Mouse (Mus musculus): ENCODE results near the gene Ndufv3. TPM values are rescaled to one million over a fixed set of nuclear protein-coding genes. Genes with fewer than 3 reads are reported as not detected.

The Ndufv3 gene
- total RNA-seq (2014; rRNA removed) (221 and 257 TPM in 2 replicates), polyA plus RNA-seq (2015; fragmentation: Nextera tagmentation; extraction: Ambion mirVana) (513 and 552 TPM in 2 replicates)

DNA sequence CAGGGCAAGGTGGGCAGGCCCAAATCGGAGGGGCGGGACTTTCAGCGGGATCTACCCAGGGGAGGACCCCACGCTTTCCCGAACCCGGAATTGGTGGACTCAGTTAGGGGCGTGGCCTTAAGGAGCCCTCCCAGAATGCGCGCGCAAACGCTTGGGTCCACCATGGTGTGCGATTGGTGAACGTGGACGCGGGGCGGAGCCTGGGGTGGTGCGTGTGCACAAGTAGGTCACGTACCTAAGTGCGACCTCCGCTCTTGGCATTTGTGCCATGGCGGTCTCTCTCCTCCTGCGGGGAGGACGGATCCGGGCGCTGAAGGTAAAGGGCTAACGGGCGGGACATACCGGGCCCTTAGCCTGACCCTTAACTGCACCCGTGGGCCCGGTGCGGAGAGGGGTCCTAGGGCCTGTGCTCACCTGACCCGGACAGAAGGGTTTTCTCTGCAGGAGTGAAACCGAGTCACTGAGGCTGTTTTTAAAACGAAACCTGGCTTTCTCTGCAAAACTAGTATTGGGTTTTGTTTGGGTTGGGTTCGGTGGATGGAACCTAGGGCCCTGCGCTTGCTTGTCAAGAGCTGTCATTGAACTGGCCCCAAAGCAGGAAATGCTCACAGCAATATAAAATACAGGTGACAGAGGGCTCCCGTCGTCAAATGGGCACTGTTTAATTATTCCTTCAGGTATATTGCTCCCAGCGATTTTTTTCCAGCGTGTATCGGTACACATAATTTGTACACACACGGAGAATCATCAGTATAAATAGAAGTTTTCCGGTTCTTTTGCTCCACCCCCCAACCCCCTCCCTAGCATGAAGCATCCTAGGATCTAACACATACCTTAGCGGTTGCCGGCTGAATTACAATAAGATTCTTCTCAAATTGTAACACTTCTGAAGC lies at the start of gene Ndufv3, which contains the start of gene Wdr4:
Gene Ndufv3, plus strand, starts transcription at position 170 of the 893 bp plus-strand sequence.
Gene Wdr4, minus strand, starts transcription at position 35 of the 893 bp plus-strand sequence.
- WGBS: under 1% methylated on average over 43 of the region's 45 CpGs
- H3K4me1 ChIP-seq (ENCODE audit: insufficient read depth, low read length): 0 out of 2 replicates have a peak, but pooled peaks cover 2% of the 10 kb centered on the region

DNA sequence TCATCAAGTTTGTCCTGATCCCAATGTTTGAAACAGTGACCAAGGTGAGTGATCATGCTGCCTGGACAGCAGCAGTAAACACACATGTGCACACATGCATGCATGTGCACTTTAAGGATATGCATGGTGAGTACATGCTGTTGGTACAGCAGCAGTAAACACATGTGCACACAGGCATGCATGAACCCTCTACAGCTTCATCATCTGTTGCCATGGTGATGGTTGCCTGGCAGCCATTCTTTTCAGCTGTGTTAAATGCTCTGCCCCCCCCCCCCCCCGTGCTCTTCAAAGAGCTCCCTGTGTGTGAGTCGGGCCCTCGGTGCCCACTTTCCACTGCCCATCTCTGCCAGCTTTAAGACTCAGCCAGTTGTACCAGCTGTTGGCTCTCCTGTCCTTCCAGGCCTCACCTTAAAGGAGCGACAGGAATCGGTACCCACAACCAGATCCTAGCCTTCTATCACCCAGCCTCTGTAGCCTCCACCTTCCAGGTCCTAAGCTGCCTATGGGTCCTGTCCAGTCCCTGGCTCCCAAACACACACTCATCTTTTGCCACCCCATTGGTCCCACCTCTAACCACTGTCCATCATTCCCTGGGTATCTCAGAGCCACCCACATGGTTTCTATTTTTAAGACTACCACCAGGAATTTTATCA lies 49.0 kb upstream of the Ndufv3 start:
- no peak for TF ChIP-seq CTCF (IDR thresholded peaks at IDR 0.05)
- Histone ChIP-seq H3K9me3 (ENCODE audit: low read length) (no peaks in the 10 kb centered on the region), H3K27ac (ENCODE audit: low read depth, low read length) (no peak overlapping the region), H3K36me3 (ENCODE audit: insufficient read depth, low read length) (peaks cover 44% of the 10 kb centered on the region), H3K27me3 (ENCODE audit: insufficient read depth, low read length) (no peaks in the 10 kb centered on the region), H3K4me1 (ENCODE audit: insufficient read depth, low read length) (no peaks in the 10 kb centered on the region), H3K4me2 (ENCODE audit: low read depth, low read length, poor library complexity, severe bottlenecking) (no peak overlapping the region), H3K4me3 (ENCODE audit: low read depth, low read length) (no peak overlapping the region), H3K9ac (replicated peaks; ENCODE audit: low read length, poor library complexity, severe bottlenecking) (no peak overlapping the region)
- ATAC-seq (ENCODE audit: low FRiP score) (peak; percentile 63; the same call in 1 of the 2 replicates), DNase-seq (ENCODE audit: low spot score) (peak; percentile 74)
- 49% methylated on average over 5 of the region's 5 CpGs for WGBS

More for the DNA sequence above, at the start of gene Ndufv3, which contains the start of gene Wdr4:
- Histone ChIP-seq H3K27me3 (ENCODE audit: insufficient read depth, low read length) (no peaks in the 10 kb centered on the region), H3K9me3 (ENCODE audit: low read length) (no peaks in the 10 kb centered on the region), H3K4me3 (ENCODE audit: low read depth, low read length) (peak within 1 kb of the TSS; percentile 72), H3K27ac (ENCODE audit: low read depth, low read length) (peak within 1 kb of the TSS; percentile 80), H3K9ac (replicated peaks; ENCODE audit: low read length, poor library complexity, severe bottlenecking) (peak within 1 kb of the TSS; percentile 79), H3K4me2 (ENCODE audit: low read depth, low read length, poor library complexity, severe bottlenecking) (peak within 1 kb of the TSS; percentile 72), H3K36me3 (ENCODE audit: insufficient read depth, low read length) (peaks cover 2% of the 10 kb centered on the region; the same call in 1 of the 2 replicates)
- TF ChIP-seq CTCF (IDR thresholded peaks at IDR 0.05): peak; percentile 53
- DNase-seq (ENCODE audit: low spot score) (peak; percentile 100), ATAC-seq (ENCODE audit: low FRiP score) (peak; percentile 97)

DNA sequence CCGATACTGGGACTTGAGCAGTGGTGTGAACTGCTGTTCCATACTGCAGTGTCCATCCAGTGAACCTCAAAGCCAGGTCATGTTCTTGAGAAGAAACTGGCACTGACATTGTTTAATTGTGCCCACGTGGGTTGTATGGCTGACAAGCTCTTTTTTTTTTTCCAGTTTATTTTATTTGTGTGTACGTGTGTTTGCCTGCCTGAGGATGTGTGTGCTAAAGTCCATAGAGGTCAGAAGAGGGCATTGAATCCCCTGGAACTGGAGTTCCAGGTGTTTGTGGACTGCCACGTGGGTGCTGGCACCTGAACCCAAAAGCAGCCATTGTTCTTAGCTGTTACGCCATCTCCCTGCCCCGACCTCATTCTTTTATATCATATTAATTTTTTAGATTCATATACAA lies 45.5 kb upstream of the Ndufv3 start:
- WGBS: 82% methylated on average over 6 of the region's 6 CpGs
- H3K27ac ChIP-seq (ENCODE audit: low read depth, low read length): no peak overlapping the region
- H3K4me2 ChIP-seq (ENCODE audit: low read depth, low read length, poor library complexity, severe bottlenecking): no peak overlapping the region
- H3K36me3 ChIP-seq (ENCODE audit: insufficient read depth, low read length): peaks cover 28% of the 10 kb centered on the region
- ATAC-seq (ENCODE audit: low FRiP score) (no peak), DNase-seq (ENCODE audit: low spot score) (no peak)
- H3K4me3 ChIP-seq (ENCODE audit: low read depth, low read length): no peak overlapping the region
- no peaks in the 10 kb centered on the region for H3K9me3 ChIP-seq (ENCODE audit: low read length)
- H3K9ac ChIP-seq (replicated peaks; ENCODE audit: low read length, poor library complexity, severe bottlenecking): no peak overlapping the region
- no peaks in the 10 kb centered on the region for H3K4me1 ChIP-seq (ENCODE audit: insufficient read depth, low read length)
- TF ChIP-seq CTCF (IDR thresholded peaks at IDR 0.05): no peak
- H3K27me3 ChIP-seq (ENCODE audit: insufficient read depth, low read length): no peaks in the 10 kb centered on the region

DNA sequence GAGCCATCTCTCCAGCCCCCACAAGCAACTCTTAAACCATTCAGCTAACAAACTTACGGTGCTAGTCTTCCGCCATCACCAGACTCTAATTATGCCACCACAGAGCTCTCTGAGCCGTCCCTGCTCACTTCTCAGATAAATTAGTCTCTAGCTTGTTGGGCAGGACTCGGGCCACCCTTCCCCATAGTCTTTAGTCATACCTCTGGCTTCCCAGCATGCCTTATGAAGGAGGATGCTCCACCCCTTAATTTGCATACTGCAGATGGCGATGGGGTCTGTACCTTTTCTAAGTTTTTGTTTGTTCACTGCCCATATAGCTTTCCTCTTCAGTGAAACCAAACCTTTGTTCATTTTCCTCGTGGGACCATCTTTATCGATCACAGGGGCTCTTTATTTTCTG lies 41.3 kb upstream of the Ndufv3 start:
- H3K9me3 ChIP-seq (ENCODE audit: low read length): no peaks in the 10 kb centered on the region
- H3K36me3 ChIP-seq (ENCODE audit: insufficient read depth, low read length): 0 out of 2 replicates have a peak, but pooled peaks cover 4% of the 10 kb centered on the region
- 82% methylated on average over 7 of the region's 7 CpGs for WGBS
- H3K9ac ChIP-seq (replicated peaks; ENCODE audit: low read length, poor library complexity, severe bottlenecking): no peak overlapping the region
- H3K27me3 ChIP-seq (ENCODE audit: insufficient read depth, low read length): no peaks in the 10 kb centered on the region
- no peaks in the 10 kb centered on the region for H3K4me1 ChIP-seq (ENCODE audit: insufficient read depth, low read length)
- H3K27ac ChIP-seq (ENCODE audit: low read depth, low read length): no peak overlapping the region
- H3K4me3 ChIP-seq (ENCODE audit: low read depth, low read length): no peak overlapping the region
- DNase-seq (ENCODE audit: low spot score) (no peak), ATAC-seq (ENCODE audit: low FRiP score) (no peak)
- H3K4me2 ChIP-seq (ENCODE audit: low read depth, low read length, poor library complexity, severe bottlenecking): no peak overlapping the region
- no peak for TF ChIP-seq CTCF (IDR thresholded peaks at IDR 0.05)

DNA sequence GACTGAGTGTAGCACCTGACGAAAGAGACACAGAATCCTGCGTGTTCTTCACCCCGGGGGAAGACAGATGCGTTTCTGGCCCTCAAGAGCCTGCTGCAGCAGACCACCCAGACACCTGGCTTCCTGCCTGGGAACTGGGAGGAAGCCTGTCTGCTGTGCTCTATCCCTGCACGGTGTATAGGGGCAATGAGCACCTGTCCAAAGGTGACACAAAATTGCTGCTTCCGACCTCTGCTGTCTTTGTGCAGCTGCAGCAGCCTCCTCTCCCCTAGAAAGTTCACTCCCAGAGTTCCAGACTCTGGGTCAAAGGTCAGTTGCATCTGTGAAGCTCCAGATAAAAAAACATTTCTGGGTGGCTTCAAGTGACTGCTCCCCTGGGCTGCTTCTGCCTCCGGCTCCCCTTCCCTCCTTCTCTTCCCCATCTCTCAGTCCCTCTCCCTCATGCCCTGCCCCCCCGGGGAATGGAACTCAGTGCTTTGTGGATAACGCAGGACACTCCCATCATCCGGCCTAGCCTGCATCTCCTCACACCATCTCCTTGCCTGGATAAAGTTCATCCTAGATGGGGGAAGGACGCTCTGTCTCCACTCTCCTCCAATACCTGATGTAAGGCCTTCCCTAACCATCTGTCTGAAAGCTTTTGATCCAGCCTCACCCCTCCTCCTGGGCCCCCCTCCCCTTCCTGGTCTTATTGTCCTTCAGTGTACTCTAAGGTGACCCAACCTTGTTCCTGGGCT lies 40.6 kb upstream of the Ndufv3 start:
- DNase-seq (ENCODE audit: low spot score) (no peak), ATAC-seq (ENCODE audit: low FRiP score) (no peak)
- Histone ChIP-seq H3K9me3 (ENCODE audit: low read length) (no peaks in the 10 kb centered on the region), H3K9ac (replicated peaks; ENCODE audit: low read length, poor library complexity, severe bottlenecking) (no peak overlapping the region), H3K4me3 (ENCODE audit: low read depth, low read length) (no peak overlapping the region), H3K4me2 (ENCODE audit: low read depth, low read length, poor library complexity, severe bottlenecking) (no peak overlapping the region), H3K4me1 (ENCODE audit: insufficient read depth, low read length) (no peaks in the 10 kb centered on the region), H3K36me3 (ENCODE audit: insufficient read depth, low read length) (0 out of 2 replicates have a peak, but pooled peaks cover 4% of the 10 kb centered on the region), H3K27ac (ENCODE audit: low read depth, low read length) (no peak overlapping the region), H3K27me3 (ENCODE audit: insufficient read depth, low read length) (no peaks in the 10 kb centered on the region)
- TF ChIP-seq CTCF (IDR thresholded peaks at IDR 0.05): no peak
- WGBS: 64% methylated on average over 11 of the region's 11 CpGs

Data from midbrain, postnatal 0 days (tissue).